Mouse (Mus musculus): ENCODE data around the gene Rhbdd1.

The Rhbdd1 gene

DNA sequence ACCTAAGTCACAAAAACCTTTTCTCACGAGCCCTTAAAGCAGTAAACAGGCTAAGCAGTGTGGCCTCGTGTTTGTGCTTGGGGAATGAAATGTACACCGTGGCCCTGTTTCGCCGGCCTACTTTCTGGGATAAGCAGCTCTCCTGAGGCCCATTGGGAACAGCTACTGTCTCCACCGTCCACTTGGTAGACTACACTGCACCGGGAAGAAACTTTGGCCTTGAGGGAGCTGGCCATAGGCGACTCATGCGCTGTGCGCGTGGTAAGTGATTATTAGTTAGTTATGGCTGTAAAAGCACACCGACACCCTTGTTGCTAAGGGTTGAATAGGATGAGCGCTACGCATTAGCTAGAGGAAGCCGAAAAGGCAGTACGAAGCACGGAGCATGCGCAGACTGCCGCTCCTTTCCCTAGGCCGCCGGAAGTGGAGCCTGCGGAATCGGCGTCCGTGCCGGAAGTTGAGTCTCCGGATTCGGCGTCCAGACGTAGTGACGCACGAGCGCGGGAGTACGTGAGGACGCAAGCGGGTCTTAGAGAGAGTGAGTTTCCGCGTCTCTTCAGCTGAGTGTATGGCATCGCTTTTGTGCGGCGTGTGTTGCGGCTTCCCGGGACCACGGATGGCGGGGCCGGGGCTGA, at the start of gene Rhbdd1:
TSS of gene Rhbdd1 (plus strand) at position 342 of the 635 bp plus-strand sequence.
- DNase-seq (ENCODE audit: low spot score in 2 of 2), result peak; percentile 99

DNA sequence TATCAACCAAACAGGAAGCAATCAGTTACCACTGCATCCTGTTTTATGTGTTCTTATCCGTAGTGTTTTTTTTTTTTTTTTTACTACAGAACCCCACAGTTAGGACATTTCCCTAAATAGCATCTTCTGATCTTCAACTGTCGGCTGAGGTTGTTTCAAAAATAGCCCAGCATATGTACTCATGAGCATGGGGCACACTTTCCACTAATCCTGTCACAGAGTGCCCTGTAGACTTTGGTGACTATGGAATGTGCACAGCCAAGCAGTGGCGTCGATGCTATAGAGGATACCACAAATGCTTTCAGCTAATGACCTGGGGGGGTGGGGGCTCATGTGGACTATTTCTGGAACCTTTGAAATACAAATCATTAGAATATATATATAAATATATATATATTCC, 48.7 kb upstream of the Rhbdd1 start:
- DNase-seq (ENCODE audit: low spot score in 2 of 2), result no peak

DNA sequence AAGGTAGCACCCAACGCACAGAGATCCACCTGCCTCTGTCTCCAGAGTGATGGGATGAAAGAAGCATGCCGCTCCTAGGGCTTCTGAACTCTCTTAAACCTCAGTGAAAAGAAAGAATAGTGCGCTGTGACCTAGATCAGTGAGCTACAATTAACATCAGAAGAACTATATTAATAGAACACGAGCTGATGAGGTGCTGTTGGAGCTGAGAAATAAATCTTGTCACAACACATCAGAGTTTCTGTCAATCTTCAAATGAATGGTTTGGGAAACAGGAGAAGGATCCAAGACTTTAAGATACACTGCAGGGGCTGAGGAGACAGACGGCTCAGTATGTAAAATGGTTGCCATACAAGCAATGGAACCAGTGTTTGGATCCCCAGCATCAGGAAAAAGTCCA, 44.0 kb upstream of the Rhbdd1 start:
- no peak for DNase-seq (ENCODE audit: low spot score in 2 of 2)

DNA sequence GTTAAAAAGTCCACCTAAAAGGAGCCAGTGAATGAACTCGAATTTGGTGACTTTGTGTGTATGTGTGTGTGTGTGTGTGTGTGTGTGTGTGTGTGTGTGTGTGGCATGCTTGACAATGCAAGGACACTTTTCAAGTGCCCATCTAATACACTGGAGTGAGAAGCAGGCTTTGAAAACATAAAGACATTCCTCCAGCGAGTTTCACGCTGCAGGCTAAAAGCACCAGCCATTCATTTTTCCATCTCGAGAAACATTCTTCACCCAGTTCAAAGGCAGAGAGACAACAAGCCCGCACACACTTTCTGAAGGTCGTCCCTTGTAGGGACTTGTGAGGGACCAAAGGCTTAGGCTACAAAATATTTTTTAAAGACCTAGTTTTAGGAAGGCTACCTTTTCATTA, 42.7 kb upstream of the Rhbdd1 start:
- no peak for DNase-seq (ENCODE audit: low spot score in 2 of 2)

DNA sequence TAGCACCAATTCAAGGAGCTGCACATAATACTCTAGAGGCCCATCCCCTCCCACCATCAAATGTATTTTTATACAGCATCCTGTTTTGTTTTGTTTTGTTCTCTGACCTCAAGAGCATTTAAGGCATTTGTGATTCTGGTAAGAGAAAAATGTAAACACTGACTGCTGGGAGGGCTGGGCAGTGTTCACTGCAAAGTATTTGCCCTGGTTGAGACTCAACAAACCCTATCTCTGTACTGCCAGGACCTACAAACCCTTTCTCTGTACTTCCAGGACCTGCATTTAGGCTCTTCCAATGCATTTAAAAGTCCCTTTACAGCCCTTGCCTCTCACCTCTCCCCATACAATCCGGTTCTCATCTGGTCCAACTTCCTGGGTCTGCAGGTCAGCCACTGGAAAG, 41.9 kb upstream of the Rhbdd1 start:
- no peak for DNase-seq (ENCODE audit: low spot score in 2 of 2)

DNA sequence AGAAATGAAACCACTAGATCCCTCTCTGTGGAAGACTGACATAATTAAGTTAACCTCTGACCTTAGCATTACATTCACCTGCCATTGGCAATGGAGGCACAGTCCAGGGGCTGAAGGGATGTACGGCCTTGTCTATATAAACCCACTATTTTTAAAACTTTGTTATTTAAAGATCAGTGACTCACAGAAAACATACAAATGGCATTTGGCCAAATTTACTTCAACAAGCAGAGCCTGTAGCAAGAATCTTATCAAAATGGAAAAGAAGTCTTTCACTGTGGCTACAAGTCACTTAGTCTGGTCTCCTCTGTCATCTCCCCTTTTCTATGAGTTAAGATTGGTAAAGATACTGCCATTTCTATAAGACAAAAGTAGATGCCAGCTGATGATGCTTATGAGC, 36.5 kb upstream of the Rhbdd1 start:
- no peak for DNase-seq (ENCODE audit: low spot score in 2 of 2)

DNA sequence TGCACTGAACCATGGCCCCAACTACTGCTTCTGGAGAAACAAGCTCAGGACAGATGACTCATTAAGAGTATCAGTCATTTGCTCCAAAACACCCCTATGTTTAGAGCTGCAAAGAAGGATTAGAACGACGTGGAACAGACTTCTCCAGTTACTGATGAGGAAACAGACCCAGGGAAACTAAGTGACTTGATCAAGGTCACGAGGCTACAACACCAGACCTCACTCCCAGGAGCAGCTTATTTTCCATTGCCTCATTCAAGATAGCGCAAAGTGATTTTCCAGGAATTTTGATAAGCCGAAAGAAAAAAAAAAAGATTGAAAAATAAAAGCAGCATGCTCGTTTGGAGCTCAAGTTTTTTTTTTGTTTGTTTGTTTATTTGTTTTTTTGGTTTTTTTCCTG, 34.4 kb upstream of the Rhbdd1 start:
- DNase-seq (ENCODE audit: low spot score in 2 of 2), result no peak

DNA sequence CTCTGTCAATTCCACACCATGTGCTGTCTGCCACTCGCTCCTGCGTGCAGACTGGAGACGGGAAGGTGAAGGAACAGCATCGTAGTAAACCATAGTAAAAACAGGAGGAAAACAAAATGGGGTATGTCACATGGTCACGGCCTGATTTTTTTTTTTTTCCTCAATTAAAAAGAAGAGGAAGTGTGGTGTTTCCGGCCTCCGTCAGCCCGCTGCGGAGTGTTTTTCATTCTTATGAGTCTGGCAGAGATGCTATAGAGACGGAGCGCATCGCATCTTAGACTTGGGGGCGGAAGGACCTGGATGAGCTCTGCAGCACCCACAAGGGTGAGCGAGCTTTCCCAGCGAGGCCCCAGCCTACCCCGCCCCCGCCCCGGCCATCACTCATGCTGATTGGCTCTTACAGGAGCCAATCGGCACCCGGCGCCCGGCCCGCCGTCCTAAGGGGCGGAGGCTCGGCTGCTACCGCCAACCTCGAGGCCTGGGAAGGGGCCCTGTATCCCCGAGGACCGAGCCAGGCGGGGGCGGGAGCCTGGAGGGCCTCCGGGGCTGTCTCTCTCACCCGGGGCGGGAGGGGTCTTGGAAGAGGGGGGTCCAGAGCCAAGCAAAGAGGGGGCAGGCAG, 33.1 kb upstream of the Rhbdd1 start:
- peak; percentile 83 to 84 for DNase-seq (ENCODE audit: low spot score in 2 of 2)

DNA sequence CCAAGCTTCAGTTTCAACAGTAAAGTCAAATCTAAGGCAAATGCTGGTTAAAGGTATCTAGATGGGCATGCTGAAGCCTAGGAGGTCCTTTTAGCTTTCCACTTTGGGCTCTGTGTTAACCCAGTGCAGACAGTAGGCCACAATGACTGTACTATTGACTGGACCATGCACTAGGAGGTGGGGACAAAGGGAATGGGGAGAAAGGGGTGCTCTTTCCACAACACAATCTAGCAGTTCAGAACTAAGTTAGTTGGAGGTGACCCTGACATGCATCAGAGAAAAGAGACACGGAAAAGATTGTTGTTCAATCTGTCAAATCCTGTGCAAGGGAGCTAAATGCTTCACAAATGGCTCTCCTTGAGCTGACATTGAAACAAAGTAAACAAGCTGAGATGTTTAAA, 32.4 kb upstream of the Rhbdd1 start:
- DNase-seq (ENCODE audit: low spot score in 2 of 2), result peak in 1 of 2 experiments; percentile 50

DNA sequence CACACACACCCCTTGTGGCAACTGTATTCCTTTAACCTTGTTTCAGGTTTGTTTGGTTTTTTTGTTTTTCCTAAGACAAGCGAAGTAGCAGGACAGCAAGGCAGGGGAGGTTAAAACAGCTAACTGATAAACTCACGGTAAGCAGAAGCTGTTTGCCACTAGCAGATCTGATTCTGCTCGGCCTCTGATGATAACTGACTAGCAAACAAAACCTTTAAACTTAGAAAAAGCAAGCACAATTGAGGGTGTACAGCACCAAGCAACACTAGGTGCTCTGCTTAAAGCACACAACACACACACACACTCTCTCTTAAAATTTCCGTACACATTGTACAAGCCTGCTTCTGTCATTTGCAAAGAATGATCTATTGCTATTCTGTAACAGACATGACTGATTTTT, 31.8 kb upstream of the Rhbdd1 start:
- no peak for DNase-seq (ENCODE audit: low spot score in 2 of 2)

DNA sequence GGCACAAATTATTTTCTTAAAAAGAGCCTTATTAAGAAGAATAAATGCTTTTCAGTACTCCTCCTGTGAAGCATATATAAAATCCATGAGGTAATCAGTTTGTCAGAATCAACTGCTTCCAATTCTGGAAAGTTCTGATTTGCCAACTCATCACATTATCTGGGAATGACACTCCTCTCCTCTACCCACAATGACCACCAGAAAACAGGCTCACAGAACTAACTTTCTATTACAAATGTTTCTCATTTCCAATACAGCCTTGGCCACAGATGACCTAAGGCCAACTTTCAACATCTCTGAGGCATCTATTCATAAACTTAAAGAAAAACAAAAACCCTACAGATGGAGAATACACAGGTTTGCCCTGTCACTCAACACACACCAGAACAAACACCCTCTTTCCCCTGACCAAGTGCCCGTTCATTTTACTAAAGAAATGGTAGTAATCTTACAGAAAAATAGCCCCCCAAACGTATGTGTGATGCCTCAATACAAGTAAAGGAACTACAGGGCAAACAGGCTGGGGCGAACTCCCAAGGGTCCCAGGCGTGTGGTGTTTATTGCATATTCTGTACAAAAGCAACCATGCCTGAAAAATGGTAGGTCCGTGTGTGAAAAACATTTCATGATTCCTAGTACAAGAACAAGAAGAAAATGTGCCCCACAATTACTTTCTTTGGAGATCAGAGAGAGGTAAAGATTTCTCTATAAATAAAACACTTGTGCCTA, 30.6 kb upstream of the Rhbdd1 start:
- DNase-seq (ENCODE audit: low spot score in 2 of 2), result no peak

DNA sequence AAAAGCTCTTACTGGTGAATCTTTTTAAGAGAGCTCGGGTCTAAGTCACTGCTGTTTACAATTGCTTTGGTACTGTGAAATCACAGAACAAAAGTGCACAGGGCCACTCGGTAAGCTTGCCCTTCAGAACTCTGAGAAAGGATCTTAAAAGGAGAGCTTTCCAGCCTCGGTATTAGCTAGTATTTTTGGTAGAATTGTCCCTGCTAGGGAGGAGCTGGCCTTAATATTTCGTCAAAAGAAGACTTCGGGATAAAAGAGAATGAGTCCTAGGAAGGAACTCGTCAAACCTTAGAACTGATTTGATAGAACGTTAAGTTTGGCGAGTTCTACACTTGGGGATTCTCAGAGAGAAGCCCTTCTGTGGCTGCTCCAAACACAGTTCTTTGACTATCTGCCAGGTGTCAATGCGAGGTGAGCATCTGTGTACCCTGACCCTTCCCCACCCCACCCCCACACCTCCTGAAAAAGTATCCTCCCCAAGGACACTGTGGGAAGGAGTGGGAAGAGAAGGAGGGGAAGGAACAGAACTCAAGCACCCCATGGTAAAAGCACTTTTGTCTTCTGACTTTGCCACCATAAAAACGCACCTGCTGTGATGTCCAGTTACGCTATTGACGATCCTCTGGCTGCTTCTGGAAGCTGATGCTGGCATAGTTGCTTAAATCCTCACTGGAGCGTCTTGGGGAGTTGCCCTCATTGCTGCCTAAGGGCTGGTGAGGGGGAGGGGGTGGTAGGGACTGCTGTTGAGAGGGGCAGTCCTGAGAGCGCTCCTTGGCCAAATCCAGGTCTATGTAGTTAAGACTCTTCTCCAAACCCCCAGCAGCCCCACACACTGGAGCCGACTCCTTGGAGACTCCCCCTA, 29.8 kb upstream of the Rhbdd1 start:
- DNase-seq (ENCODE audit: low spot score in 2 of 2), result peak in 1 of 2 experiments; percentile 10

DNA sequence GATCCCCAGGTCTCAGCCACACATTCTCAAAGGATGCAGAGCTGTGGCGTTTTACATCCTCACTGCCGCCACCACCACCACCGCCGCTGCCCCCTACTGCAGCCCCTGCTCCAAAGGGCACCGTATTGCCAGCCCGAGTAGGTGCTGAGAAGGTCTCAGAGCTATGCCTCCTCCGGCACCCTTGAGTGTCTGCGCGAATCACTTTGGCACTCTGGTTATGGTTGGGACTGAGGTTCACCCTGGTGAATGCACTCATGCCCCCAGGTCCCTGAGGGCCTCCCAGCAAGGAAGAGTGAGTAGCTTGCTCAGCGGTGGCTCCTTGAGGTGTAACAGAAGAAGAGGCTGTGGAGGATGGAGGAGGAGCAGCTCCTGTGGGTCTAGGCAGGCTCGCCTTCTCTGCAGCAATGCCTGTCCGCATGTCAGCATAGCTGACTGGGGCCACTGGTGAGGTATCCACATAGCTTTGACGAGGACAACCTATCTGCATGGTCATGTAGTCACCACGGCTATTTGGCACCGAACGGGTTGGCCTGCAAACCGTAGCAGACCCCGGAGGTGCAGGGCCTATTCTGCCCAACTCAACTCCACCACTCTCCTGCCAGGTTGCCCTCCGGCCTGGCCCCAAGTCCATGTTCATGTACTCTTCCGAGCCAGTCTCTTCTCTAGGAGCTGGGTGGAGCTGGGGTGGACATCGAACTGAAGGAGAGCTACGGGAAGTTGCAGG, 29.0 kb upstream of the Rhbdd1 start:
- DNase-seq (ENCODE audit: low spot score in 2 of 2), result peak in 1 of 2 experiments; percentile 35

DNA sequence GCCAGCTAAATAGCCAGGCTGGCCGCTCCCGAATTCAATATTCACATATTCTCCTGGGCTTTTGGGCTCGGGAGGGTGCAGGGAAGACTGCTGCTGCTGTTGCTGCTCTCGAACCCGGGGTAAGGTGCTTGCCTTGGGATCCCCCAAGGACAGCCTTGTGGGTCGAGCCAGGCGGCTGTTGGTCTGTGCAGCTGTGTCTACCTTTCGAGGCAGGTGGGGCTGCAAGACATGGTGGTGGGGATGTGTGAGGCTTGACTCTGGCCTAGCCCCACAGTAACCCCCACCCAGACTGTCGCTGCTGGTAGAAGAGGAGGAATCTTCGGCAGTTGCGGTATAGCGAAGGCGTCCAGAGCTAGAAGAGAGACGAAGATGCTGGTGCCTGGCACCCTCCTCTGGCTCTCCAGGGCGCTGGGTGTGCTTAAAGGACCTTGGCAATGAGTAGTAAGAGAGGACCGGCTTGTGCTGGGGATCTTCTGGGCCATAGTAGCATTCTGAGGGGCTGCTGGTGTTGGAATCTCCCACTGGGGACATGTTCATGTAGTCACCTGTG, 28.4 kb upstream of the Rhbdd1 start:
- DNase-seq (ENCODE audit: low spot score in 2 of 2), result no peak

DNA sequence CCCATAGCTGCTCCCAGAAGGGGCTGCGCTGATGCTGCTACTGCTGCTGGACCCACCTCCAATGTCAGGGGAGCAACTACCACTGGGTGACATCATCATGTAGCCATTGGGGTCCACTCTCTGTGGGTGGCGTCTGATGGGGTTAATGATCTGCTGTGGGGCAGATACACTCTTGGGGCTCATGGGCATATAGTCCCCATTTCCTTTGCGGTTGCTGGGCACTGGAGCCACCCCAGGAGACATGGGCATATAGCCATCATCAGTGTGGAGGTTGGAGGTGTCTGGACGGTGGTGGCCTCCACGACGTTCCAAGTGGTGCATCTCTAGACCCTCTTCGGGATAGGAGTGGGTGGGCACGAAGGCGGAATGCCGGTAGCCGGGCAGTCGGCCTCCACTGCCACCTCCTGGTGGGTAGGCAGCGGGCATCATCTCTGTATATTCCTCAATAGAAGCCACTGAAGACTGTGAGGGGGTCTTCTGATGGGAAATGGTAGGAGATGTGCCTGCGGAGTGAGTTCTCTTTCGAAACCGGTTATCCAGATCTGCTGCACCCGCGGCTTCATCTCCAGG, 27.7 kb upstream of the Rhbdd1 start:
- no peak for DNase-seq (ENCODE audit: low spot score in 2 of 2)

DNA sequence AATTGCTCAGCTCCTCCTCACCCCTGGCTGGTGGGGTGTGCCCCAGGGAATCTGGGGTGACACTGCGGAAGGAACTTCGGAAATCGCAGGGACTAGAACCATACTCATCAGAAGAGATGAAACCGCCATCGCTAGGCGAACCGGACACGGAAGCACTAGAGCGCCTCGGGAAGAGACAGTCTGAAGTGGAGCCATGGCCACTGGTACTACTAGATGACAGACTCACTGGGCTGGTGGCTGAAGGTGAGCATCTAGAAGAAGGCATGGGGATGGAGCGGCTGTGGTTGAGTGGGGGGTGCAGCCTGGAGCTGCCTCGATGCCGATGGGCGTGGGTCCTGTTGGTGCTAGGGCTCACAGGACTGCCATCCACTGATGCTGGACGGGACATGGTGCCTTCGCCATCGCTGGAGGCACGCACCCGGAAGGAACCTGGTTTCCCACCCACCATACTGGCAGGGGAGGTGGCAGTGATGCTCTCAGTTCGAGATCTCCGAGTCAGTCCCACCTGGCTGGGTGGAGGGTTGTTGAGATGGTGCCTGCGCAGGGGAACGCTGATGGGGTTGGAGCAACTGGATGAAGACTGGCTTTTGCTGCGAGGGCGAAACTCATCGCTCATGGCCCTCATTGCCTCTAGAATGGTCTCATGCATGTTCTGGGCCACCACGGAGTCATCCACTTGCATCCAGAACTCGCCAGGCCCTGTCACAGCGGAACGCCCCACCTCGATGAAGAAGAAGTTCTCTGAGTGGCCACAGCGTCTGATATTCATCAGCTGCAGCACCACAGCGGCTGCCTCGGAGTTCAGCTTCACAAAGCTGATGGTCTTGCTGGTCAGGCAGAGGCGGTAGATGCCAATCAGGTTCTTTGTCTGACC, 26.9 kb upstream of the Rhbdd1 start:
- DNase-seq (ENCODE audit: low spot score in 2 of 2), result no peak

DNA sequence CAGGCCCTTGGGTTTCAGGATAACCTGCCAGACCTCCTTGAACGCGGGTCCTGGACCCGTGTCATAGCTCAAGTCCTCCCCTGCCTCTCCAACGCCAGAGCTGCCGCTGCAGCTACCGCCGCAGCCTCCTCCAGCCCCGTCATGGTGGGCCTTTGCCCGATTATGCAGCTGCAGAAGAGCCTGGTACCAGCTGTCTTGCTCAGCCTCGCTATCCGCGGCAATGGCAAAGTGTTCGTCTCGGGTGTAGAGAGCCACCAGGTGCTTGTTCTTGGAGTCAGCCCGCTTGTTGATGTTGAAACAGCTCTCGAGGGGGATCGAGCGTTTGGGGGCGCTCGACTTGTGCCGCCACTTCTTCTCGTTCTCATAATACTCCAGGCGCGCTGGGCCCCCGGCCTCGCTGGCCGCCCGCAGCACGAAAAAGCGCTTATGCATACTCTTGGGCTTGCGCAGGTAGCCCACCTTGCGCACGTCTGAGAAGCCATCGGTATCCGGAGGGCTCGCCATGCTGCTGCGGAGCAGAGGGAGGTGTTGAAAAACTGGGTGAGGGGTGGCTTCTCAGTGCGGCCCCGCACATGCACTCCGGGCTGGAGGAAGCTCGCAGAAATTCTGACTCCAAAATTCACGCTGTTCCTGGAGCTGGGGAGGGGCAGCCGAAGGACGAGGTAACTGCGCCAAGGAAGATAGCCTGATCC, 26.1 kb upstream of the Rhbdd1 start:
- DNase-seq (ENCODE audit: low spot score in 2 of 2), result peak; percentile 66 to 82

DNA sequence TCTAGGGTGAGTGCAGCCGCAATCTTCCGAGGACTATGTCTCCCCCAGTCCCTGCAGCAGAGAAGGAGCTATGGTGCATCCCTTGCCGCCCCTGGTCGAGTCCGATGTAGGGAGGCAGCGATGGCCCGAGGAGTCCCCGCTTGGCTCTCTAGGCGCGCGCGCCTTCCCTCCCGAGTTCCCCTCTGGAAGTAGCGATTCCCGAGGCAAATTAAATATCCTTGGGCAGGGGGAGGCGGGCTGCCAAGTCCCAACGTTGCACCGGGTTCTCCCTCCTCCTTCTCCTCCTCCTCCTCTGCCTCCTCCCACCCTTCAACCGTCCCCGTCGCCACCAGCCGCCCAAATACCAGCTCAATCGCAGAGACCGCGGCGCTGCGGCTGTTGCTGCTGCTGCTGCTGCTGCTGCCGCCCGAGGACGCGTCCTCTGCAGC, 25.5 kb upstream of the Rhbdd1 start:
- peak; percentile 82 to 85 for DNase-seq (ENCODE audit: low spot score in 2 of 2)

DNA sequence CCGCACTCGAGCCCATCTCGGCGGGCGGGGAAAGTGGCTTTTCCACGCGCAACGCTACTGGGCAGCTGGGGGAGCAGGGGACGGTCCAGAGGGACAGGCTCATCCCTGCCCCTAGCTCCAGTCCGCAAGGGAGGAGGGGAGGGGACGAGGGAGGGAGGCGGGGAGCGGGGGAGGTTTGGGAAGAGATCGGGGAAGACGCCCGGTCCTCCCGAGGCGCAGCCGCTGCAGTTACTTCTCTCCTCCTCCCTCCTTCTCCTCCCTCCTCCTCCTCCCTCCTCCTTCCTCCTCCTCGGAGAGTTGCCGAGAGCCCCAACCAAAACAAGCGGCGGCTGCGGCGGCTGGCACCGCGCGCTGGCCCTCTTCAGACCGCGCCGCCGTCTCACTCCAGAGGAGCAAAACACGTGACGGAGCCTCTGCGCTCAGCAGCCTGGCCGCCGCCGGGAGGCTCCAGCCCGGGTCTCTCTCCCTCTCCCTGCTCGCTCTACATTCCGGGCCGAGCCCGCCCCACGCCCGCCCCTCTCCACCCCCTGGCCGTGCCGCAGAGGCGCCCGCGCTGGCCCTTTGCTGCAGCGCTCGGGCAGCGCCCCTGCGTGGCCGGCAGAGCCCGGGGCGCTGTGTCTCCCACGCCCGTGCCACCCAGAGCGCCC, 25.0 kb upstream of the Rhbdd1 start, which contains the start of gene Irs1:
TSS of gene Irs1 (minus strand) at position 266 of the 647 bp plus-strand sequence.
- DNase-seq (ENCODE audit: low spot score in 2 of 2), result peak; percentile 81 to 82

Measured in right cerebral cortex, adult 2 months (tissue).